Mouse (Mus musculus) forebrain, embryonic 10.5 days (tissue): ENCODE measurements at regions not wholly inside any gene's neighbourhood (a gene's known extent, or its start where the extent isn't known, plus 50 kb on each side); places are given as distances from the start of the nearest gene placed in this dataset.

Source experiments
- DNase-seq: peaks from one replicate; pipeline ENCODE4 v3.0.0-alpha.2; 2017; ENCODE audit warnings: low spot score; ENCODE audit errors: extremely low spot score
- H3K27ac ChIP-seq: fragments of 300-500 bp; sonication (generic); 2 replicates; pipeline ENCODE4 v1.5.1; 2016; ENCODE audit warnings: mild to moderate bottlenecking
- H3K27me3 ChIP-seq: fragments of 300-500 bp; sonication (generic); 2 replicates; pipeline ENCODE4 v1.6.1; 2016; ENCODE audit warnings: mild to moderate bottlenecking; ENCODE audit not compliant: poor library complexity, severe bottlenecking
- H3K36me3 ChIP-seq: fragments of 300-500 bp; sonication (generic); replicated peaks from 2 replicates; pipeline ENCODE4 v1.6.1; 2016; ENCODE audit warnings: mild to moderate bottlenecking, moderate library complexity
- H3K4me1 ChIP-seq: fragments of 300-500 bp; sonication (generic); 2 replicates; pipeline ENCODE4 v1.6.1; 2016
- H3K4me3 ChIP-seq: fragments of 300-500 bp; sonication (generic); 2 replicates; pipeline ENCODE4 v1.5.1; 2016; ENCODE audit warnings: mild to moderate bottlenecking, moderate library complexity
- H3K9me3 ChIP-seq: fragments of 300-500 bp; sonication (generic); 2 replicates; pipeline ENCODE4 v1.6.1; 2016; ENCODE audit warnings: mild to moderate bottlenecking, moderate library complexity
- WGBS: fragments of 180-500 bp; shearing (Covaris S2); methylation state at CpG from one replicate; pipeline ENCODE4 v1.1.7; 2016; 5-methylcytosine and 5-hydroxymethylcytosine counted together

DNA sequence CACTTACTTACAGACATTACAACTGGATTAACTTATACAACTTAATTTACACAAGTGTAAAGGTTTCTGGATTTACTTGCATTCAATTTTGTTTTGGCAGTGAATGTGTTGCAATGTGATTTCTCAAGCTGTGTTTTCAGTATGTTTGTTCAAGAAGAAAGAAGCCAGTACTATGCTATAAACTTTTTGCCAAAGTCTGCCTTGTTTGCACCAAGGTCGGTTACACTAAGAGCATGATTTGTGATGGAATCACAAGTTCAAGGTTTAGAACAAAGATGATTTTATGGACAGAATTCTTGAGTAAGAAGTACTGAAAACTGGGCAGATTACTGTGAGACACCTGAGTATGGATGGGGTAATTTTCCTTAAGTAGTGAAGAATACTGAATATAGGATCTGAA, 153.8 kb upstream of the Gm11232 start:
- Histone ChIP-seq H3K4me1 (no peaks in the 10 kb centered on the region), H3K27me3 (no peaks in the 10 kb centered on the region), H3K27ac (no peak overlapping the region), H3K9me3 (no peaks in the 10 kb centered on the region), H3K36me3 (no peaks in the 10 kb centered on the region), H3K4me3 (no peak overlapping the region)
- no peak for DNase-seq
- 91% methylated on average over 1 of the region's 1 CpGs for WGBS

DNA sequence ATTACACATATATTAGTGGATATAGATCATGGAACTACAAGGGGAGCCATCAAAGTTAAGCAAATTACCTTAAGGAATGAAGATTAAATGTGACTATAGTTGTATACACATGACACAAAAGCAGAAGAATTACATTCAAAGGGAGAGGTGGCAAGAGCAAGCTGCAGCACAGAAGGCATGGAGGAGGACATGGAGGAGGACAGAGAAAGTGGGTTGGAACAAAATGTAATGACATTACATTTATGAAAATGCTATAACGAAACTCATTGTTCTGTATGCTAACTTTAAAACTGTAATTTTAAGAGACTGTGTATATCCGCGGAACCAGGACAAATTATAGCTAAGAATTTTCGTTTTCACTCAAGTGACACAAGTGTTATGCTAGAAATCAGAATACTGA, 117.9 kb upstream of the Gm11232 start:
- no peaks in the 10 kb centered on the region for H3K36me3 ChIP-seq
- no peak for DNase-seq
- 90% methylated on average over 4 of the region's 4 CpGs for WGBS
- H3K9me3 ChIP-seq: no peaks in the 10 kb centered on the region
- H3K4me3 ChIP-seq: no peak overlapping the region
- H3K27ac ChIP-seq: no peak overlapping the region
- H3K4me1 ChIP-seq: no peaks in the 10 kb centered on the region
- H3K27me3 ChIP-seq: no peaks in the 10 kb centered on the region

DNA sequence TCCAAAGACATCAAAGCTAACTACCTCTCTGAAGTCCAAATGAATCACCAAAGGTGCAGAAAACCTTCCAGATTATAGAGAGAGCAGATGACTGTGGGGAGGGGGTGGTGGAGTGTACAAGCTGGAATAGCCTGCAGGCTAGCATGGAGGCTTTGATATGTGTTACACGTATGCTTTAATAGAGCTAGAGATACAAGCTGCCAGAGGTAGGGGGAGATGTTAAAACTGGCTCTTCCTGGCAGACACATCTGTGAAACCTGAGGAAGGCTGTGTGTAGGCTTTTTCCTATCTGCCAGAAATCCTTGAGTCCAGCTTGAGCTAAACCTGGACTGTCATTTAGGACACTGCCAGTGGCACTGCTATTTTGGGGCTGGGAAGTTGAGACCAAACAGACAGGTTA, 109.2 kb upstream of the Gm11232 start:
- Histone ChIP-seq H3K27me3 (no peaks in the 10 kb centered on the region), H3K36me3 (no peaks in the 10 kb centered on the region), H3K27ac (no peak overlapping the region), H3K4me3 (no peak overlapping the region), H3K9me3 (no peaks in the 10 kb centered on the region), H3K4me1 (no peaks in the 10 kb centered on the region)
- no peak for DNase-seq
- 51% methylated on average over 1 of the region's 1 CpGs for WGBS

GRCm38 (mm10) chr4:71841833-71842232, 84.1 kb upstream of the Gm11232 start:
- Histone ChIP-seq H3K36me3 (no peaks in the 10 kb centered on the region), H3K9me3 (no peaks in the 10 kb centered on the region), H3K27ac (no peak overlapping the region), H3K4me3 (no peak overlapping the region), H3K4me1 (no peaks in the 10 kb centered on the region), H3K27me3 (no peaks in the 10 kb centered on the region)
- WGBS: 88% methylated on average over 3 of the region's 3 CpGs
- no peak for DNase-seq

GRCm38 (mm10) chr4:71840774-71841146, 83.0 kb upstream of the Gm11232 start:
- Histone ChIP-seq H3K9me3 (no peaks in the 10 kb centered on the region), H3K27me3 (no peaks in the 10 kb centered on the region), H3K4me1 (no peaks in the 10 kb centered on the region), H3K27ac (no peak overlapping the region), H3K36me3 (no peaks in the 10 kb centered on the region), H3K4me3 (no peak overlapping the region)
- no peak for DNase-seq
- 96% methylated on average over 1 of the region's 1 CpGs for WGBS

DNA sequence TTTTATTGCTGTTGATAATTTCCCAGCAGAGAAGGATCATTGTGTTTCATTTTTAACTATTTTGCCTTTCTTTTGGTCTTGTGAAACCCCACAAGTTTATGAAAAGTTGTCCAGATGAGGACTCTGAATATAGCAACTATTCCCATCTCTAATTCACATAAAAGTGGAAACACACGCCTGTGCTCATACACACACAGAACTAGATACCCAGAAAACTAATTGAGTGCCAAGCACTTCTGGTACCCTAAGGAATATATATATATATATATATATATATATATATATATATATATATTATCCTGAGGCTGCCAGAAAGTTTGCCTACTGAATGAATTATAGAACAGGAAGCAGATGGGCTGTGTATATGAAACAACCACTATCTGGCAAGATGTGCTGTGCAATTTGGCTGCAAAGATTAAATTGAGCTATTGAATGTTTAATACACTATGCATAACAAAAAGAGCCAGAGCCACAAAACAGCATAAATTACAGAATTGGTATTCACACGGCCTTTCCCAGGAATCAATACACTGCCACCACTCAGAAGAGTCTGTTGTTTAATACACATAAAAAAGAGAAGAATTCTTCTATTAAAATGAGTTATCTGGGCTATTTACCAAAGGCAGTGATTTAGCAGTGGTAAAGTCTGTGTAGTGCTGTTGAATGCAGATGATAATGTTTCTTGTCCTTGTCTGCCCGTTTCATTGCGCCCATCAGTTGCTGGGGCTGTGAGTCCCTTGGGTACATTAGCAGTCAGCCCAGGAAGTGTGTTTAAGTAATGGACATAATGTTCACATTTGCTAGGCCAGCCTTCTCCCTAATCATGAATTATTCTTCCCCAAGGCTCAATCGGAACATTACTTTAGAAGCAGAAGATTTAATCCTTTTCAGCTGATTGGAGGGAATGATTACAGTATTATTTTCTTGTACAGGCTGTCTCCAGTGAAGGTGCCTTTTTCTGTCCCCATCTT, 82.3 kb upstream of the Gm11232 start:
- Histone ChIP-seq H3K9me3 (no peaks in the 10 kb centered on the region), H3K4me1 (no peaks in the 10 kb centered on the region), H3K27ac (no peak overlapping the region), H3K36me3 (no peaks in the 10 kb centered on the region), H3K27me3 (no peaks in the 10 kb centered on the region), H3K4me3 (no peak overlapping the region)
- no peak for DNase-seq
- 88% methylated on average over 5 of the region's 5 CpGs for WGBS

- Histone ChIP-seq H3K27ac (no peak overlapping the region), H3K36me3 (no peaks in the 10 kb centered on the region), H3K4me1 (no peaks in the 10 kb centered on the region), H3K4me3 (no peak overlapping the region), H3K9me3 (no peaks in the 10 kb centered on the region; the same call in 1 of the 2 replicates), H3K27me3 (no peaks in the 10 kb centered on the region)
- DNase-seq: no peak
- 87% methylated on average over 3 of the region's 3 CpGs for WGBS
Measured at GRCm38 (mm10) chr4:71839134-71839802, 81.5 kb upstream of the Gm11232 start.

DNA sequence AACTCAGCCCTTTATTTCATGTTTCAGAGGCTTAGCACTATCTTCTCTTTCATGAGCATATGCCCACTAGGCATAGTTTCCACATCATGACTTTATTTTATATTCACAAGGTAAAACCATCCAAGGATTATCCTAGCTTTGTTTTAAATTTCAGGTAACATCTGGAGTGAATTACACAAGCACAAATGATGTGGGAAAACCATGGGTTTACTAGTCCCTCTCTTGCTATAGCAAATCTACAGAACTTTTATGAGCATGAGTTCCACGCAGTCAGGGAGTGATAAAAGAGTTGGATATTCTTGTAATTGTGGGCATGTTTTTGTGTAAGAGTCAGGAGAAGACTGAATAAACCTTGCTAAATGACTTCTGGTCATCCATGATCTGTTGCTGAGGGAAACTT, 78.0 kb upstream of the Gm11232 start:
- H3K27me3 ChIP-seq: no peaks in the 10 kb centered on the region
- H3K27ac ChIP-seq: no peak overlapping the region
- WGBS: 84% methylated on average over 1 of the region's 1 CpGs
- H3K4me3 ChIP-seq: no peak overlapping the region
- H3K9me3 ChIP-seq: no peaks in the 10 kb centered on the region; the same call in 1 of the 2 replicates
- no peaks in the 10 kb centered on the region for H3K4me1 ChIP-seq
- no peaks in the 10 kb centered on the region for H3K36me3 ChIP-seq
- no peak for DNase-seq

DNA sequence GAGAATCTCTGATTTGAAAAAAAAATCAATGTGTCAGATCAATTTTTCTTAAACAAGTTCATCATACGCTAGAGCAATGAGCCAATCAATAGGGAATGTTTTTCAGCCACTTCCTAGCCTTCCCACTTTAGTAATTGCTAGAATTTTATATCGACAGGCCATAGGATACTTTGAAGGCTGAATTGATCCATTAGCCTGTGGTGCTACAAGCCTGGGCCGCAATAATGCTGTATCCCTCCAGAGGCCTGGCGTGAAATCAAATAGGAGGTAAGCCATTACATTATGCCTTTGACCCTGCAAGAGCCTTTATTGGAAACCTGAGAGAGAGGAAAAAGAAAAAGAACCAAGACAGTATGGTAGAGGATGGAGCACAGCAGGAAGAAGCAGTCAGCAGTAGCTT, 53.7 kb upstream of the Gm11232 start:
- no peaks in the 10 kb centered on the region for H3K36me3 ChIP-seq
- WGBS: 92% methylated on average over 4 of the region's 4 CpGs
- no peaks in the 10 kb centered on the region for H3K9me3 ChIP-seq
- H3K27ac ChIP-seq: no peak overlapping the region
- no peaks in the 10 kb centered on the region for H3K27me3 ChIP-seq
- peaks cover 15% of the 10 kb centered on the region; the same call in 1 of the 2 replicates for H3K4me1 ChIP-seq
- no peak for DNase-seq
- no peak overlapping the region for H3K4me3 ChIP-seq

DNA sequence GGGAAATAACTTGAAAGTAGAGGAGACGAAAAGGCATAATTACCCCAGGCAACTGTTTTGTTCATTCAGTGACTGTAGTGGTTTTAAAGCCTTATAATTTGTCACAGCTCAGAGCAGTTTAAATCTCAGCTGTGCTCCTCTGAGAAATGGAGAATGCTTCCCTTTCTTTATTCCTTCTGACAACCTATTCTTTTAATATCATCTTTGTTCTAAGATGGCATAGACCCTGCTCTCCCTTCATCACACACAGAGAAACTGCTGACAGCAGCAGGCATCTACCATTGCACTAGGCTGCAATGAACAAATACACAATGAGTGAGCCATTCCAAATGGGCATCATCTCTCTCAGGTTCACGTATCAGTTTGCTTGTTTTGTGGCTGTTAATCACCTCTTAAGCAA, 50.5 kb upstream of the Gm11232 start:
- Histone ChIP-seq H3K4me1 (peaks cover 15% of the 10 kb centered on the region; the same call in 1 of the 2 replicates), H3K9me3 (no peaks in the 10 kb centered on the region), H3K4me3 (no peak overlapping the region), H3K27me3 (no peaks in the 10 kb centered on the region), H3K27ac (no peak overlapping the region), H3K36me3 (no peaks in the 10 kb centered on the region)
- no peak for DNase-seq
- 49% methylated on average over 2 of the region's 2 CpGs for WGBS
